Mouse (Mus musculus) ovary, postnatal 10 days (tissue): ENCODE measurements around the gene Tead2.
"Not testable (repeated sequence)": the region's sequence is repeated elsewhere in the genome, so short reads cannot be mapped to it uniquely, and the experiment has no call there.

Experiments
- DNase-seq: peaks from one replicate; pipeline ENCODE4 v3.0.0; 2022; ENCODE audit warnings: low spot score

Gene Tead2

DNA sequence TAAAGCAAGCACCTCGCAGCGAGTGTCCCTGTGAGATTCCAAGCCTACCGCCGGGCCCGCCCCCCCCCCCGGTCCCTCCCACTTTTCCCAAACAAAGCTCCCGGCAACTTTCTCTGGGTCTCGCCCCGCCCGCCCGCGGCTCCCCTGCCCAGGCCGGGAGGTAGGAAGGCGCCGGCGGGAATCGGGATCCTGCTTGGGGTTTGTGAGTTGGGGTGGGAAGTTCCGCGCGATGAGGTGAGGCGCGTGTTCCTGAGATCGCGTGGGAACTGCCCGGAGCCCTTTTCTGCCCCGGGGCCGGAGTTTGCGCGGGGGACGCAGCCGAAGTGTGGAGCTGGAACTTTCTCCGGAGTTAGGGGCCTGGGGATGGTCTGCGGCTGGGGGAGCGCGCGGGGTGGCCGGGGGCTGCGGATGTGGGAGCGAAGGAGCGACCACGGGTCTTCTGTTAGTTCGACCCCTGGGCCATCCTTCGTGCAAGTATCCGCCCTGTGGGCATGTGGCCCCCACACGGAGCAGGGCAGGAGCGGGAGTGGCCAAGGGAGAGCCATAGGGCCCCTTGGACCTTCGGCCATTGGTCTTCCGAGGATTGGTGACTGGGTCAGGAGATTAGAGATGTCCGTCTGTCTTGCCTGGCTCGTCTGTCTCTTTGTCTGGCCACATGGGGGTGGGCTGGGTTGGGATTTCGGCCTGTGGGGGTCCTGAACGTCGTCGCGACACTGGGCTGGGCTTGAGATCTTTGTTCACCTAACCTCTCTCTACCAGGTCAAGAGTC, at the start of gene Tead2:
Gene Tead2, plus strand, starts transcription at position 81 of the 769 bp plus-strand sequence.
- DNase-seq: peak; percentile 57

DNA sequence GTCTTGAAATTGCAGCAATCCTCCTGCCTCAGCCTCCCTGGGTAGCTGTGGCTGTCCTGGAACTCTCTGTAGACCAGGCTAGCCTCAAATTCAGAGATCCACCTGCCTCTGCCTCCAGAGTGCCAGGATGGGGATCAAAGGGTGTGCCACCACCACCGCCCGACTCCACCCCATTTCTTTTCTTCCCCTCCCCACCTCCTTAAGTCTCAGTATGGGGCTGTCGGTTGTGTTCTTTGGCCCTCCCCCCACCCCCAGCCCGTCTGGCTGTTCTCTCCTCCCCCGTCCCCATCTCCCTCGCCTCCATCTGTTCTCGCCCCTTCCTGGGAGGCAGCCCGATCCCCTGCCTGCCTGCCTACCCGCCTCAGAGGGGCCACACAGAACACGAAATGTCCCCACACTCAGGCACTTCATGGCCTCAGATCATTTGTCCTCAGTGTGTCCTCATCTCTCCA, 48.6 kb upstream of the Tead2 start:
- no peak for DNase-seq

DNA sequence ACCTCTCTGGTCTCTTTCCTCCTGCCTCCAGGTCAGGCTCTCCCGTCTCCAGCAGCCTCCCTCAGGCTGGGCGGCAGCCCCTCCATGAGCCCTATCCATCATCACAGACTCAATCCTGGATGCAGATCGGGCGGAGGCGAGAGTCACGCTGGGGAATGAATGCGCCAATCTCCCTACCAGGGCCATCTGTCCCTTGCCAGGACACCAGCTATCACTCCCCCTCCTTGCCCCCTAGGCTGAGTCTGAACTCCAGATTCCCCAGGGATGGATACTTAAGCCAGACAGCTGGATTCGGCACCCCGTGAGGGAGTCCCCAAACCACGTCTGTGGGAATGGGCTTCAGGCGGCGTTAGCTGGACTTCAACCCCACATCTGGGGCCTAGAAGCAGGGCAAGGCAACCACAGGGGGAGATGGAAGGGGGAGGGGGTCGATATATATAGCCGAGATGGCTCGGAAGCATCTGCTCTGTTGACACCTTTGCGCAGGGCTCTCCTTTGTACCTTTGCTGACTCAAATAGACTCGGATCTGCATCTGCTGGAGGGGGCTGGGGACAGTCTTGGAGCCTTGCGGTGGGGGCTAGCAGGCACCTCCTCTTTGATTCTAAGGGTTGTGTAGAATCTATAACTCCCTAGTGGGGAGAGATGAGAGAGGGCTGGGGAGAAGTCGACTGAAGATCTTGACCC, 47.6 kb upstream of the Tead2 start:
- DNase-seq: no peak

DNA sequence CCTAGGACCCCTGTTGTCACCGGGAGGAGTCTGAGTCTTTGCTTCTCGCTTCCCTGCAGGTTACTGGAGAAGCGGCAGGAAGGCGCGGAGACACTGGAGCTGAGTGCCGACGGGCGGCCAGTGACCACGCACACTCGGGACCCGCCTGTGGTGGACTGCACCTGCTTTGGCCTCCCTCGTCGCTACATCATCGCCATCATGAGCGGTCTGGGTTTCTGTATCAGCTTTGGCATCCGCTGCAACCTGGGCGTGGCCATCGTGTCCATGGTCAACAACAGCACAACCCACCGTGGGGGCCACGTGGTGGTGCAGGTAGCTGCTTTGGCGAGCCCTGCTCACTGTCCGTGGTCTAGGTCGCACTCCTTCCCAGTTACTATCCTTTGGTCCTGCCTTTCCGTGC, 46.9 kb upstream of the Tead2 start:
- DNase-seq: no peak

DNA sequence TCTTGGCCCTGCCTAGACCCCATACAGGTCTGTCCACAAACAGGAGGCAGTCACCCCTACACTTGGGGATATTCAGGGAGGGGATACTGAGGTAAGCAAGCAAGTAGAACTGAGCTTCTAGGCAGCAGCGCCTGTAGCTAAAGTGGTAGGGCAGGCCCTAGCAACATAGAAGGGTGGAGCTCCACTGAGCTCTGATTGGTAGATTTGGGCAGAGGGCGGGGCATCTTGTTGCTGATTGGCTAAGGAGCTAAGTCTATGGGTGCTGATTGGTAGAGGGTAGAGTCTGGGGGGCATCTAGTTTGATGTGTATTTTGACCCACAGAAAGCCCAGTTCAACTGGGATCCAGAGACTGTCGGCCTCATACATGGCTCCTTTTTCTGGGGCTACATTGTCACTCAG, 46.1 kb upstream of the Tead2 start:
- no peak for DNase-seq

DNA sequence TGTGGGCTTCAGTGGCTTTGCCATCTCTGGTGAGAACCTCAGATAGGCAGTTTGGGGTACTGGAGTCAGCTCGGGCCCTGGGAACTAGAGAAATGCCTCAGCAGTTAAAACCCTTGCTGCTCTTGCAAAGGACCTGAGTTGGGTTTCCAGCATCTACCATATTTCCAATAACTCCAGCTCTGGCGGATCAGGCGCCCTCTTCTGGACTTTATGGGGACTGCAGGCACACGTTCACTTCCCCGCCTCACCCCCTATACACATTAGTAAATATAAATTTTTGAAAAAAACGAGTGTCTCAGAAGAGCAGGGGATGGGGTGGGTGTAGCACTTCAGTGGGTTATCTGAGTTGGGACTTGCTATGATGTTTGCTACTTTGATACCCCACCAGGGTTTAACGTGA, 42.6 kb upstream of the Tead2 start:
- no peak for DNase-seq

DNA sequence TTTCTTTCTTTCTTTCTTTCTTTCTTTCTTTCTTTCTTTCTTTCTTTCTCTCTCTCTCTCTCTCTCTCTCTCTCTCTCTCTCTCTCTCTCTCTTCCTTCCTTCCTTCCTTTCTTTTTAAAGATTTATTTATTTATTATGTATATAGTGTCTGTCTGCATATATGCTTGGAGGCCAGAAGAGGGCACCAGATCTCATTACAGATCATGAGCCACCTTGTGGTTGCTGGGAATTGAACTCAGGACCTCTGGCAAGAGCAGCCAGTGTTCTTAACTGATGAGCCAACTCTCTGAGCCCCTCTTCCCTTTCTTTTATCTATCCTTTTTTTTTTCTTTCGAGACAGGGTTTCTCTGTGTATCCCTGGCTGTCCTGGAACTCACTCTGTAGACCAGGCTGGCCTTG, 41.8 kb upstream of the Tead2 start:
- DNase-seq: not testable (repeated sequence)

DNA sequence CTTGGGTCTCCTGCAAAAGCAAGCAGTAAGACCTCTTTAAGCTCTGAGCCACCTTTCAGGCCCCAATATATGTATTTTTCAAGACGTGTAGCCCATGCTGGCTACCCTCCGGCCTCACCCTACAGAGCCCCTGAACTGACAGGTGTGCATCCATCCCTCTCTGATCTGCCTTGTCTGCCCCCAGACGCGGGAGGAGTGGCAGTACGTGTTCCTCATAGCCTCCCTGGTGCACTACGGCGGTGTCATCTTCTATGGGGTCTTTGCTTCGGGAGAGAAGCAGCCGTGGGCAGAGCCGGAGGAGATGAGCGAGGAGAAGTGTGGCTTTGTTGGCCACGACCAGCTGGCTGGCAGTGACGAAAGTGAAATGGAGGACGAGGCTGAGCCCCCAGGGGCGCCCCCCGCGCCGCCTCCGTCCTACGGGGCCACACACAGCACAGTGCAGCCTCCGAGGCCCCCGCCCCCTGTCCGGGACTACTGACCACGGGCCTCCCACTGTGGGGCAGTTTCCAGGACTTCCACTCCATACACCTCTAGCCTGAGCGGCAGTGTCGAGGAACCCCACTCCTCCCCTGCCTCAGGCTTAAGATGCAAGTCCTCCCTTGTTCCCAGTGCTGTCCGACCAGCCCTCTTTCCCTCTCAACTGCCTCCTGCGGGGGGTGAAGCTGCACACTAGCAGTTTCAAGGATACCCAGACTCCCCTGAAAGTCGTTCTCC, 40.8 kb upstream of the Tead2 start:
- no peak for DNase-seq

DNA sequence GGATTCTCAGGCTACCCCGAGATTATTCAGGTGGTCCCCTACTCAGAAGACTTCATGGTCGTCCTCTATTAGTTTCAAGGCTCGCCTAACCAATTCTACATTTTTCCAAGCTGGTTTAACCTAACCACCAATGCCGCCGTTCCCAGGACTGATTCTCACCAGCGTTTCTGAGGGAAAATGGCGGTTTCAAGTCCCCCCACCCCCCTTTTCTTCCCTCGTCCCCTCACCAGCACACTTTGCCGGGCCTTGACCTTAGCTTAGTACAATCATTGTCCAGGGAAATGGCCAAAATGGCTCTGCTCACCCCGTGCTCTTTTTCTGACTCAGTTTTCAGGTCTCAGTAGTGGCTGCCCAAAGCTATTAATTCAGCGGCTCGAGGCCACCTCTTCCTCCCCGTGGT, 40.2 kb upstream of the Tead2 start:
- DNase-seq: no peak

DNA sequence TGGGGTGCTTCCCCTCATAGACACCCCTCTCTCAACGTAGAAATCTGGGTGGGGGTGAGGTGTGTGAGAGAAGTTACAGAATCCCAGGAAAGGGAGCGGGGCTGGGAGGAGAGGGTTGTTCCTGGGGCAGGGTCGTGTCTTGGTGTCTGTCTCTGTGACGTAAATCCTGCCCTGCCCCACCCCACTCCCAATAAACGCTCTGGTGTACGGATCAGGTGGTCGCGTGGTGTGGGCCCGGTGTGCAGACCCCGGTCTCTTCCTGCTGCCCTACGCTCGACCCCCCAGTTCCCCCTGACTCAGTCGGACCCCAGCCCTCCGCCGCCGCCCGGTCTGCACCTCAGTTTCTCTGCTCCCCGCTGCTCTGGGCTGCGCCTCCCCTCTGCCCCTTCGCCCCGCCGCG, 39.6 kb upstream of the Tead2 start:
- DNase-seq: no peak

DNA sequence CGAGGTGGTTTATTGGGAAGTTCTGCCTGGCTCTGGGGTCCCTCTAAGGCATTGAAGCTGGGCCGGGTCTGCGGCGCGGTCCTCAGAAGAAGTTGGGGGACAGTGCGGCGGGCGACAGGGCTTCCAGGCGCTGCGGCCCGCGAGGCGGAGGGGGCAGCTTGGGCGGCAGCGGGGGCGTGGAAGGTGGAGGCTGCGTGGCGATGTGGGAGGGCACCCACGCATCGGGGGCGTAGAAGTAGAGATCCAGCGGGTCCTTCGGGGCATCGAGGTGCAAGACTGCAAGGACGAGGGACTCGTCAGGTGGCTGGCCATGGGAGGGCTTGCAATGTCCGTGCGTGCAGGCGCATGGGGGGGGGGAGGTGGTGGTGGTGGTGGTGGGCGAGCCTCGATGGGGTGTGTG, 39.2 kb upstream of the Tead2 start:
- DNase-seq: no peak

DNA sequence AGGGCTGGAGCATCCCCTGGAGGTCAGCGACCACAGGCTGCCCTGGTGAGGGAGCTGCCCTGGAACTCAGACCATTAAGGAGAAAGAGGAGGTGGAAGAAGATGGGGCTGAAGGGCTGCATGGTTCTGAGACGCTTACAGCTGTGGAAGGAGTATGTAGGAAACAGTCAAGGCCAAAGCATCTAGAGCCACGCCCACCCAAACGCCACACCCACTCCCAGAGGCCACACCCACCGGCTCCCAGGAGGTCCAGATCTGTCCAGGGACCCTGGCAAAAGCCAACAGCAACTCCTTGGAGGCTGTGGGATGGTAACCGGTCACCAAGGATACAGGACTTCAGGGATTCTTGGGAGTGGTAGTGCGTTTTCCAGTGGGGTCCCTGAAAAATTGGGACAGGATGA, 37.0 kb upstream of the Tead2 start:
- DNase-seq: no peak

DNA sequence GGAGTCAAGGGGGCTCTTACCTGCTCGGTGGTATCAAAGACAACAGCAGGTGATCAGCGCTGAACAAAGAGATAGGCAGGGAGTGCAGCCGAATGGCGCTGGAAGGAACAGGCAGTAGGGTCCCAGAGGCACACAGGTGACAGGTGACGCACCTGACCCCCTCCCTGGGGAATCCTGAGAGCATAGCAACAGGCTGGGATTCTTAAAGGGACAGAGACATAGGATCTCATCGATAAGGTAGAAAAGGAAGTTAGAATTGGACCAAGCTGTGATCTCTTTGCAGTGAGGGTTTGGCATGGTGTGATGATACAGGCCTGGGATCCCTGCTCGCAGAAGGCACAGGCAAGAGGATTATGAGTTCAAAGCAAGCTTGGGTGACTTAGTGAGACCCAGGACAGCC, 36.1 kb upstream of the Tead2 start, which contains the start of gene Gfy:
Gene Gfy, minus strand, starts transcription at position 101 of the 400 bp plus-strand sequence.
- no peak for DNase-seq

DNA sequence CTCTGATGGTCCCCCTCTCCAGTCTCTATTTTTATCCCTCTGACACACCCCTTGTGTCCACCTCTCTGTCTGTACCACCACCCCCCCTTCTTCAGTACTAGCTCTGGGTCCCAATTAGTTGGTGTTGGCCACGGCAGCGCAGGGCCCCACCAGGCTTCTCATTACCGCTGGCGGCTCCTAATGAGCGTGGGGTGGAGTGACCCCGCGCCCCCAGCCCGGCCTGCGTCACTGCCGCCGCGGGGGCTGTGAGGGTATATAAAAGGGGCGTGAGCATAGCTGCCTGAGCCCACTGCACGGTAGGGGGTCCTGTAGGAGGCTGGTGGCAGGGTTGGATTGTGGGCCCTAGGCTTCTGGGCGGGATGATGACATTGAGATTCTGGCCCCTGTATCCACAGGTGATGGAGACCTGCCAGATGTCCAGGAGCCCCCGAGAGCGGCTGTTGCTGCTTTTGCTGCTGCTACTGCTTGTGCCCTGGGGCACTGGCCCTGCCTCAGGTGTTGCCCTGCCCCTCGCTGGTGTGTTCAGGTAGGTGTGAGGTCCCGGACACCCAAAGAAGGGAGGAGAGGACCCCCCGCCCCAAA, 34.6 kb upstream of the Tead2 start, which contains the start of gene Pth2:
Gene Pth2, plus strand, starts transcription at position 100 of the 582 bp plus-strand sequence.
- no peak for DNase-seq

DNA sequence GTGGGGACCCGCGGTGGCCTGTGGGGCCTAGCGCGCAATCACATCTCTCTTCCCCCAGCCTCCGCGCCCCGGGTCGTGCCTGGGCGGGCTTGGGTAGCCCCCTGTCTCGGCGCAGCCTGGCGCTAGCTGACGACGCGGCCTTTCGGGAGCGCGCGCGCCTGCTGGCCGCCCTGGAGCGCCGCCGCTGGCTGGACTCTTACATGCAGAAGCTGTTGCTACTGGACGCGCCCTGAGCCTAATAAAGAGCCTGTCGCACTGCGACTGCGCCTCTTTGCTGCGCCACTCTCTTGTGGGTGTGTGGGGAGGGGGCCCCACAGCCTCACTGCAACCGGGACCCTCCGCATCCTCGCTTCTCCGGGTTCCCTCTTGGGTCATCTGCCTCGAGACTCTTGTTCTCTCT, 34.0 kb upstream of the Tead2 start:
- no peak for DNase-seq

DNA sequence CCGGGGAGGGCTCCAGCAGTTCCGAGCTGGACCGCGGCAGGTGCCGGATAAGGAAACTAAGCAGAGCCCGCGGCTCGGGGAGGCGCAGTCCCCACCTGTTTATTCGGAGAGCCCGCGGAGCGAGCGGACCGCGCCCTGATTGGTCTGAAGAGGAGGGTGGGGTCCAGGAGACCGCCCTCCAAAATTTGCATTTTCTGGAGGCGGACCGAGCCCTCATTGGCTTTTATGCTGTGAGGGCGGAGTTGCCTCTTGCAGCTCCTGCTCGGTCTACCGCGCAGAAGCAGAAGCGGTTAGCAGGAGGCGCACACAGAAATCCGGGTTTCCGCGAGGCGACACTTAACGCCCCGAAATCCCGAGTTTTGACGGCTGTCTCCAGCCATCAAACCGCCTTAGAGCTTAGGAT, 33.4 kb upstream of the Tead2 start:
- peak; percentile 59 for DNase-seq

DNA sequence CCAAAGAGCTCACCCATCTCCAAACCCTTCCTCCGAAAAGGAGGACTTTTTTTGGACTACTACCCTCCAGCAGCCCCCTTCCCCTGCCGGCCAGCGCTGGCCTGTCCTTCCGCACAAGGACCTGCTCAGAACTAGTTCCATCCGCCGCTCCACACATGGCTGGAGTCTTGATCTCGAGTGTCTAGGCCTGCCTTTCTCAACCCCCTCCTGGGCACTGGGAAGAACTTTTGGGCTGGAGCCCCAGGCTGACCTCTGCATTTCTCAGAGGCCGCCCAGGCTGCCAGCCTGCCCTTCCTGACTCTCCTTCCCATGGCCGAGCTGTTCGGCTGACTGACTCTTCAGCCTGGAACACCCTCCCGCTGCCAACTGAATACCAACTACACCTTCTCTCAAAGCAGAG, 32.9 kb upstream of the Tead2 start:
- no peak for DNase-seq

DNA sequence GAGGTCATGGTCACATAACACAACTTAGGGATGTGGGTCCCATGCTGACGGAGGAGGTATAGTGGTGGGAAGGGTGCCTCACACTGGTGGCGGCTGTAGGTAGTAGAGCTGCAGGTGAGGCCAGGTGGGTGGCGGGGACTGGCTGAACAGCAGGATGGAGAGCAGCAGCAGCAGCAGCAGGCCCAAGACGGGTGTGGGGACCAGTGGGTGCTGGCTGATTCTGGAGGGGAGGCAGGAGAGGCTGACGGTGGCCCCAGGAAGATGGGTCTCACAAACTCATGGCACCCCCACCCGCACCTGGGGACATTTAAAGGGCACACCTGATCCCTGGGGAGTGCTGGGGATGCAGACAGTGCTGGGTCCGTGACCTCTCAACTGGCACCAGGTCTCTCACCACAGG, 31.9 kb upstream of the Tead2 start:
- no peak for DNase-seq

DNA sequence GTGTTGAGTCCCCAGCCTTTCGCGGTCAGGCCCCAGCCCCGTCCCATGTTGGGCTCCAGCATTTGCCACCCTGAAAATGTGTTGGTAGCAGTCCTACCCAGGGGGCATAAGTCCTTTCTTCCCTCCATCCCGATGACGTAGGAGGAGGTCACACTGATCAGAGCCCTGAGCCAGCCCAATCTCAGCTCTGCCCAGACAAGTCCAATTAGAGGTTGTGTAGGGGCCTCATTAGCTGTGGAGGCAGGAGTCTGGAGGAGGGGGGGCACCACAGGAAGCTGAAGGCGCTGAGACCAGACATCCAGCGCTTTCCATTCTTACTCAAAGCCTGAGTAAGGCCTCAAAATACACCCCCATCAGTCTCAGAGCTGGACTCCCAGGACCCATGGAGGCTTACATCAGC, 29.6 kb upstream of the Tead2 start:
- no peak for DNase-seq

DNA sequence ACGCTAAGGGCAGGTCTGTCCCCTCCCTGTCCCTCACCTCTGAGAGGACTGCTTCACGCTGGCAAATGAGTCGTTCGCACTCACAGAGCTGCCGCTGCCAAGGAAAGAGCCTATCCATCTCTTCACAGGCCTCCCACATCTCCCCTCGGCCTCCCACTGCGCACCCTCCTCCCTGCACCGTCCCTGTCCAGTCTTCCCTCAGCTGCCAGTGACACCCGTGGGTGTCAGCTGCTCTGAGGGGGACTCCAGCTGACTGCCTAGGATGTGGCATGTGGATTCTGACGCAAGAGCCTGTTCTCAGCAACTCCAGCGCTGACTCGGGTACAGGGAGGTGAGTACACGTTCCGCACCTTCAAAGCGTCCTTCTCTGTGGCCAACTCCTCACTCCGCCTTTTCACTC, 26.0 kb upstream of the Tead2 start:
- no peak for DNase-seq

DNA sequence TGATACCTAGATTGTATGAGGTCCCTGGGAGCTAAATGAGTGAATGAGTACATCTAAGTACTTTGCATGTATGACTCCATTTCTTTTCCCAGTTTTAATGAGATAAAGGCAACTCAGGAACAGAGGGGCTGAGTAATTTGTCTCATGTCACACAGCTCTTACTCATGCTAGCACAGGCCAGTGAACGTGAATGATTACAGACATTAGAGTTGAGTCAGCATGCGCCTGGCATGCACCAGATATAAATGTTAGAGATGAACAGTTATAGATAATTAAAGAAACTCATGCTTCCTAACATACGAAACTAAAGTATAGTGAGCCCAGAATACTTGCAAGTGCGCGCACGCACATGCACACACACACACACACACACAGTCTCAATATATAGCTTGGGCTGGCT, 25.4 kb upstream of the Tead2 start:
- no peak for DNase-seq

DNA sequence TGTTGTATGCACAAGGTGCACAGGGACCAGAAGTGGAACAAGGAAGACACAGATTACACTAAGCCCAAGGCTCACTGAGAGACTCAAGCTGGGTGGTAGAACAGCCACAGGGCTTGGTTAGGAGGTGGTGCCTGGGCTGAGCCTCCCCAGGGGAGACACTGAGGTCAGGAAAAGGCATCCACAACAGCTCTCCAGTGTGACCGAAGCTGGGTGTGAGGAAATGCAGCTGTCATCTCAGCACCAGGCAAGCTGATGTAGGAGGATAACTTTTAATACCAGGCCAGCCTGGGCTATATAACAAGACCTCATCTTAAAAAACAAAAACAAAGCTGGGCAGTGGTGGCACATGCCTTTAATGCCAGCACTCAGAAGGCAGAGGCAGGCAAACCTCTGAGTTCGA, 24.4 kb upstream of the Tead2 start:
- DNase-seq: no peak
